Mouse (Mus musculus): ENCODE measurements at regions not wholly inside any gene's neighbourhood (a gene's known extent, or its start where the extent isn't known, plus 50 kb on each side); places are given as distances from the start of the nearest gene placed in this dataset.

GRCm38 (mm10) chr12:32504196-32504595, 125.7 kb downstream of the Ccdc71l start:
- TF ChIP-seq CTCF (IDR thresholded peaks at IDR 0.05; ENCODE audit: control insufficient read depth, insufficient read depth, insufficient read length) = no peak
- no peak for TF ChIP-seq USF1 (IDR thresholded peaks at IDR 0.05; ENCODE audit: low read depth)
- no peak for TF ChIP-seq MYOD1 (IDR thresholded peaks at IDR 0.05; ENCODE audit: control insufficient read depth, insufficient read length, low read depth)
- no peak for TF ChIP-seq FOSL1 (IDR thresholded peaks at IDR 0.05; ENCODE audit: insufficient read depth, low read length, poor library complexity, severe bottlenecking)
- TF ChIP-seq MAX (IDR thresholded peaks at IDR 0.05) = no peak
